Mouse (Mus musculus): ENCODE data around the gene Prkce.

Prkce gene

DNA sequence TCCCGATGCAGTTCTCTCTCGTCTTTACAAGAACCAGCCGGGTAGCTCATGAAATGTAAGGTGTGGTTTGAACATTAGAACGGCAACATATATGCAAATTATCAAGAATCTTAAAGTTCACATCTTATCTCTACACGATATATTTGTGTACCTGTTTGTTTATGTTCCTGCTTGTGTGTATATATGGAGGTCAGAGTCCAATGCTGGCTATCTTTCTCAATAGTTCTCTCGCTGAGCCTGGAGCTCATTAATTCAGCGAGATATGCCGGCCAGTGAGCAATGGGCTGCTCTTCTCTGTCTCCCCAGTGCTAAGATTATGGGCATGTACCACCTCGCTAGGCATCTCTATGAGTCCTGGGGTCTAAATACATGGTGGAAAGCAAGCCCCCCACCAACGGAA lies 356.3 kb downstream of the Prkce start:
- DNase-seq (ENCODE audit: low read depth): no peak

DNA sequence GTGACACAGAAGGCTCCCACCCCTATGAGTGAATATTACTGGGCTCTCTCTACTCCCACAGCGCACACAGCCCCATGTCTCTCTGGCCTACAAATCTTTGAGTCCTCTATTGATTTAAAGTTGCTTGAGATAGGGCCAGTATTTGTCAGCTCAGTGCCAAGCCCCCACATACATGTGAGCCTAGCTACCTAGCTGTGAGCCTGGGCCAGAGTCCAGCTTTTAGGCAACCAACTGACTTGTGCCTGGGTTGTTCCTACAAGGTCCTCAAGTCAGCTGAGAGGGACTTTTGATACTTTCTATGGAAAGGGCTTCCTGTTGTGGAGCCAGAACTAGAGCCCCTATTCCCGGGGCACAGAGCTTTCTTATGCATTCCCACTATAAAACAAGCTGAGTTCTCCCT lies 357.5 kb downstream of the Prkce start:
- DNase-seq (ENCODE audit: low read depth): no peak

- no peak for DNase-seq (ENCODE audit: low read depth)
These were observed 358.4 kb downstream of the Prkce start for GRCm38 (mm10) chr17:86526016-86526415.

DNA sequence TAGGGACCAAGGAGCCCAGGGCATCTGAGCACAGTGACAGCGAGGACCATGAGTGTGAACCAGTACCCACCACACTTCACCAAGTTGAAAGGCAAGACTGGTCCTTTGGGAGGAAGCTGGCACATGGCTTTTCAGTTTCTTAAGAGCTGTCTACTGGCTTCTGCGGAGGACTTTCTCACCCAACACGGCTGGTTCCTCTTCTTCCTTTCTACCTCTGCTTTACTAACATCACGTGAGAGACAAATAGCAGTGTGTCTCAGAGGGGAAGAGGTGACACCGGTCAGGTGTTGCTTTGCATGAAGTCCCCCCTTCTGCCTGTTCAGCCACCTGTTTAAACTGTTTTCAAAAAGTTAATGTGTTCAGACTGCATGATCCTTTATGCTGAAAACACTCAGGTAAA lies 359.7 kb downstream of the Prkce start:
- DNase-seq (ENCODE audit: low read depth): no peak

DNA sequence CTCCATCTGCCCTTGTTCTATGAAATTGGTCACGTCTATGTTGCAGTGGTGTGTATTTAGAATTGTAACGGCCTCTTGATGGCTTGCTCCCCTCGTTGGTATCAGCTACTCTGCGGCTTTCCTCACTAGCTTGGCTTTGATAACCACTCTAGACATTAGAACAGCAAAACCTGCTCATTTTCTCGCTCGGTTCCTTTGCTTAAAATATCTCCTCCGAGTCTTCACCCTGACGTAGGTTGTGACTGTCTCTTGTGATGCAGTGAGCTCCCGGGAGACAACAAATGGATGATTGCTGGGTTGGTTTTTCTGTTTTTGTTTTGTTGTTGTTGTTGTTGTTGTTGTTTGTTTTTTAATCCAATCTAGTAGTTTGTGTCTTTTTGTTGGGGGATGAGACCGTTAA lies 361.4 kb downstream of the Prkce start:
- no peak for DNase-seq (ENCODE audit: low read depth)

DNA sequence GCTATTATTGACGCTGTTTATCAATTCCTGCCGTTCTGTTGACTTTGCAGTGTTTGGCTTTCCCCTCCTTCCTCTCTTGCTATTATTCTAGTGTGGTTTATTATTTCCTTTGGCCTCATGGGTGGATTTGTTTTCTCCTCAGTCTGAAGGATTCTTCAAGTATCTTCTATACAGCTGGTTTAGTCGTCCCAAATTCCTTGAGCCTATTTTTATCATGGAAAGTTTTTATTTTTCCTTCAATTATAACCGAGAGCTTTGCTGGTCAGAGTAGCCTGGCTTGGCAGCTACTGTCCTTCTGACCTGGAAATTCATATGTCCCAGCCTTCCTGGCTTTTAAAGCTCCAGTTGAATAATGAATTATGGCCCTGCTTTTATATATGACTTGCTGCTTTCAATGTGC lies 361.8 kb downstream of the Prkce start:
- no peak for DNase-seq (ENCODE audit: low read depth)

- no peak for DNase-seq (ENCODE audit: low read depth)
These were observed 363.6 kb downstream of the Prkce start for GRCm38 (mm10) chr17:86531231-86531630.

GRCm38 (mm10) chr17:86532783-86533548 lies 365.4 kb downstream of the Prkce start:
- DNase-seq (ENCODE audit: low read depth): no peak

GRCm38 (mm10) chr17:86533549-86533851 lies 365.9 kb downstream of the Prkce start:
- DNase-seq (ENCODE audit: low read depth): no peak

DNA sequence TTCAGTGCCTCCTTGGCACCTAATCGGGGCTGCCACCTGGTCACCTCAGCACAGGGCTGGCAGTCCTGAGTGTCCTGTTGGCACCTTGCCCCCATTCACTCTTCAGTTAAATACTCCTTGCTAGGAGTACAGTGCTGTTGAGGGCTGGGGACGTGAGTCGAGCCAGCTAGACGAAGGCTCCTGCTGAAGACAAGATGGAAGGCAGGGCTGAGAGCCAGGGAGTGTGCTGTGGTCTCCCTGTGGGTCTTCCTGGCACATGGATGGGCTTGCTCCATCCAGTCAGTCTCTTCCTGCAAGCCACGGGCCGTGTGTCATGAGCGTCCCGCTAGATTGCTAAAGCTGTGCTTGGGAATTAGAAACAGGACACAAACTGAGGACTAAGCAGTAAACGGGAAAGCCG lies 367.5 kb downstream of the Prkce start:
- DNase-seq (ENCODE audit: low read depth): no peak

GRCm38 (mm10) chr17:86535827-86536656 lies 368.5 kb downstream of the Prkce start:
- peak; percentile 84 for DNase-seq (ENCODE audit: low read depth)

DNA sequence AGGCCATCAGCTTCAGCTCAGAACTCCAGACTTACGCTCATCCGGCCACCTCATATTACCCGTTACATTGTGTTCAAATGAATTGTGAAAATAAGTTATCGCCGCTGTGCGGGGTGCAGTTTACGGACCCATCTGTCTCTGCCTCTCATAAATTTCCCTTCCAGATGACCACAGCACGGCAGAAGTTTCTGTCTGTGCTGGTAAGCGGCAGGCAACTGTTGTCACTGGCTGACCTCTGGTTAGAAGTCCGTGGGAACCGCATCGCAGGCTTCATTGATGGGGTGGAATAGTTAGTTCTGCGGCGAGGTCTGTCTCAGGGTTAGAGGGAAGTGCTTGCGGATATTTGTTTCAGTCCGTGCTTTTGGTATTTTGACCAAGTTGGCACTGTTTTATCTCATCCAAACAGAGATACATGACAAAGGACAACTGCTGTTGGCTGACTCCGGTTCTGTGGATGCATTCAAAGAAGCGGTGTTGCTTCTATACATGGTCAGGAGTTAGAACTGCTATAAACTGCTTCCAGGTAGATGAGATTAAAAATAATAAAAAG lies 372.4 kb downstream of the Prkce start:
- no peak for DNase-seq (ENCODE audit: low read depth)

DNA sequence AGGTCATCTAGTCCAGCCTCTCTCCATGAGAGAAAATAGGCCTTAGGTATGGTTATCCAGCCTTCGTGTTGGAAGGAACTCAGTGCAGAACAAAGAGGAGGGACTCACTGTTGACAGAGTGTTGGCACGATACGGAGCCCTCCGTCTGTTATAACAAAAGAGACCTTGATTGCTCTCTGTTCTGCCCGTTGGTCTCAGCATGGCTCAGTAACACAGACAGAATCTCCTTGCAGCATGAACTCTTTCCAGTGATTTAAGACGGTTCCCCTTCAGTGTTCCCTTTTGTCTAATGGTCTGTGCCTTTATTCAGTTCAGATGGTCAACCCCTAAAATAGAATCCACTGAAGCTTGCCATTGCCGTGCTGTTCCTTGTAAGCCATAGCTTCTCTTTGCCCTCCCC lies 378.9 kb downstream of the Prkce start:
- no peak for DNase-seq (ENCODE audit: low read depth)

- DNase-seq (ENCODE audit: low read depth): no peak
These were observed 381.5 kb downstream of the Prkce start for GRCm38 (mm10) chr17:86549128-86549527.

DNA sequence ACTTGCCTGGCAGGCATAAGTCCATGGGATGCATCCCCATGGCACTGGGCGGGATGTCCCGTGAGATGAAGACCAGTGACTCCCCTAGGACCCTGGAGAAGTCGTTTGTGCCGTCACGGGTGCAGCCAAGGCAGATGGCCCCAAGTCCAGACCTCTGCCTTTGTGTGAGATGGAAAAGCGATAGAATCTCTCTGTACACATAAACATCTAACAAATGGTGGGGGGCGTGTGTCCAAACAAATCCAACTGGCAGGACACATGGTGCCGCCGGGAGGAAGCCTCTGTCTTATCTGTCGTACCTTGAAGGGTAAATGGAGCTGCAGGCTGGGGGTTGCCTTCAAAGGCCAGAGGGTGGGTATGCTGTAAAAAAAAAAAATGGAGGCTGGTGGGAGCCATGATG lies 384.0 kb downstream of the Prkce start:
- no peak for DNase-seq (ENCODE audit: low read depth)

- DNase-seq (ENCODE audit: low read depth): no peak
These were observed 384.4 kb downstream of the Prkce start for GRCm38 (mm10) chr17:86551995-86552394.

GRCm38 (mm10) chr17:86559206-86559891 lies 391.8 kb downstream of the Prkce start:
- DNase-seq (ENCODE audit: low read depth): no peak

GRCm38 (mm10) chr17:86560499-86560898 lies 392.9 kb downstream of the Prkce start:
- DNase-seq (ENCODE audit: low read depth): no peak

DNA sequence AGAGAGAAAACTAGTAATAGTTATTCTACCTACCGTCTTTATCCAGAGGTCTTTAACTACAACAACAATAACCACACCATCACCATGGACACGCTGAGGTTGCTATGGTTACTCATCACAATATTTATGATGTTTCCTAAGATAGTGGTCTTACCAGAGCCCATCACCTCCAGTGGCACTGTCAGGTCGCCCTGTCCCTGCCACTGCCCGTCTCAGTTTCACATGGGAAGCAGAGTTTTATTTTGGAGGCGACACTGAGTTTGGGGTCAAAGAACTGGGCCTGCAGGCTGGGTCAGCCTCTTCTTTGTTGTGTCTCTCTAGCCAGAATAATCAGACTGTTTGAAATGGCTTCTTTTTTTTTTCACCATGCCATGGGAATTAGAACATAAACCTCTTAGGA lies 402.9 kb downstream of the Prkce start:
- no peak for DNase-seq (ENCODE audit: low read depth)

DNA sequence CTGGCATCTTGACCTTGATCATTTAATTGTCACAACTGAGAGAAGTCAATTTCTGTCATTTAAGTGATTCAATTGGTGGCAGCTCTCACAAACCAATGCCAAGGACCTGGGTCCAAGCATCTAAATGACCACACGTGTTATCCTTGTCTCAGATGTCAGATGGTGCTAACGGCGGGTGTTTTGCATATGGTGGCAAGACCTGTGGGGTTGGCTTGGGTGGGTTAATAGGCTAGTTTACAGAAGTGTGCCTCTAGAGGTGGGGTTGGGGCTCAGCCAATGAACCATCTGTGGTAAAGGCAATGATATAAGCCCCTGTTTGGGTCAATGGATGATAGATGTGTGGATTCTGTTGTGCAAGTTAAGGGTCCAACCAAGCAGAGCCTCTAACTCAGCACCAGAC lies 403.7 kb downstream of the Prkce start:
- no peak for DNase-seq (ENCODE audit: low read depth)

GRCm38 (mm10) chr17:86572136-86572535 lies 404.6 kb downstream of the Prkce start:
- DNase-seq (ENCODE audit: low read depth): no peak

DNA sequence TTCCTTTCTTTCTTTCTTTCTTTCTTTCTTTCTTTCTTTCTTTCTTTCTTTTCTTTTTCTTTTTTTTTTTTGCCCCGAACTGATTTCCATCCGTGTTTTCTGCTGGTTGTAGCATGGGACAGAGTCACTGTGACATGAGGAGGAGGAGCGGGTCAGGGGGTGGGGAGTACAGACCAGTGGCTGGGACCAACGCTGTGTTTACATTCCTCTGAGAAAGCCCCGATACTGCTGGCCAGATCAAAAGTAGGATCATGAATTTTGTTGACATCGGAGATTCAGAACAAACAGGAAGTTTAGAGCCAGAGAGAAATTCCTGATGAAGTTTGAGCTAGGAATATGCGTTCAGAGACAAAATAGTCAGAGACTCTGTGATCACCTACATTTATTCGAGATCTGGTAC lies 405.0 kb downstream of the Prkce start:
- DNase-seq (ENCODE audit: low read depth): no peak
